In genomic region chr16:77239176-77239790, GRCm38 (mm10) we compare ENCODE assay signal across 12 mouse cellular contexts.
A peak's percentile ranks its signal among the peaks of the same experiment; 100 is the strongest.
DNase-seq lines count a peak whose midpoint lies in the region; ATAC-seq and TF ChIP-seq lines count a peak whose summit lies in the region.
"Had no signal": no experiment of that assay in that cellular context is flagged by ENCODE, and none has a peak within 500 bp of the region (broad histone marks: within the 10 kb centered on the region; RNA-seq: fewer than 3 reads in every experiment).

No protein-coding gene starts in this region.

- no peaks in the 10 kb centered on the region for H3K9me3 ChIP-seq in embryonic facial prominence, embryonic 13.5 days
- H3K9me3 ChIP-seq in hindbrain, embryonic 10.5 days = no peaks in the 10 kb centered on the region
- no peaks in the 10 kb centered on the region for H3K9me3 ChIP-seq in neural tube, embryonic 12.5 days

- 67% methylated on average over 9 of the region's 9 CpGs for WGBS in embryonic facial prominence, embryonic 13.5 days
- WGBS in hindbrain, embryonic 10.5 days = 85% methylated on average over 9 of the region's 9 CpGs
- WGBS in neural tube, embryonic 12.5 days = 41% methylated on average over 9 of the region's 9 CpGs

- TF ChIP-seq CTCF in left cerebral cortex, adult 2 months (IDR thresholded peaks at IDR 0.05) = no peak

- H3K27ac ChIP-seq in left cerebral cortex, adult 2 months = peak overlapping the region; percentile 89
- peak overlapping the region; percentile 40; the same call in 1 of the 2 replicates for H3K27ac ChIP-seq in embryonic facial prominence, embryonic 13.5 days
- peak overlapping the region; percentile 79; the same call in 1 of the 2 replicates for H3K27ac ChIP-seq in hindbrain, embryonic 10.5 days
- H3K27ac ChIP-seq in neural tube, embryonic 12.5 days = peak overlapping the region; percentile 76
- H3K27ac ChIP-seq: liver, embryonic 14.5 days had no signal

- no peaks in the 10 kb centered on the region for H3K27me3 ChIP-seq in embryonic facial prominence, embryonic 13.5 days
- H3K27me3 ChIP-seq in hindbrain, embryonic 10.5 days (ENCODE audit: insufficient read depth, poor library complexity, severe bottlenecking) = no peaks in the 10 kb centered on the region
- H3K27me3 ChIP-seq in neural tube, embryonic 12.5 days (replicated peaks) = no peaks in the 10 kb centered on the region

- no peak for ATAC-seq in embryonic facial prominence, embryonic 13.5 days (ENCODE audit: insufficient number of reproducible peaks, insufficient read depth, low FRiP score, low TSS enrichment, low read depth)
- no peak for ATAC-seq in neural tube, embryonic 12.5 days (ENCODE audit: low FRiP score, low read depth)
- ATAC-seq: inflammation-experienced regulatory T-cells, adult 6 months had no signal

- H3K4me1 ChIP-seq in embryonic facial prominence, embryonic 13.5 days = peaks cover 34% of the 10 kb centered on the region
- peaks cover 33% of the 10 kb centered on the region for H3K4me1 ChIP-seq in hindbrain, embryonic 10.5 days (replicated peaks)
- peaks cover 19% of the 10 kb centered on the region for H3K4me1 ChIP-seq in neural tube, embryonic 12.5 days

- H3K36me3 ChIP-seq in embryonic facial prominence, embryonic 13.5 days = no peaks in the 10 kb centered on the region
- H3K36me3 ChIP-seq in hindbrain, embryonic 10.5 days = no peaks in the 10 kb centered on the region
- H3K36me3 ChIP-seq in neural tube, embryonic 12.5 days = no peaks in the 10 kb centered on the region

- H3K4me3 ChIP-seq in left cerebral cortex, adult 2 months = peak overlapping the region; percentile 50
- H3K4me3 ChIP-seq in embryonic facial prominence, embryonic 13.5 days = no peak overlapping the region
- no peak overlapping the region for H3K4me3 ChIP-seq in hindbrain, embryonic 10.5 days
- peak overlapping the region; percentile 24 for H3K4me3 ChIP-seq in neural tube, embryonic 12.5 days

- H3K4me2 ChIP-seq in embryonic facial prominence, embryonic 13.5 days = peak overlapping the region; percentile 57
- peak overlapping the region; percentile 52 for H3K4me2 ChIP-seq in neural tube, embryonic 12.5 days (replicated peaks)

- no peak for DNase-seq in left cerebral cortex, adult 2 months (ENCODE audit: extremely low spot score in 1 of 2, low spot score in 2 of 2)
- DNase-seq in left cerebral cortex, postnatal 4 days = no peak
- DNase-seq in hindbrain, embryonic 10.5 days (ENCODE audit: low spot score) = no peak
- DNase-seq in lung, postnatal 25 days (ENCODE audit: low spot score) = no peak
- DNase-seq in thymus, postnatal 4 days = no peak
- no peak for DNase-seq in urinary bladder, postnatal 25 days (ENCODE audit: low spot score)
- DNase-seq: heart, adult 18-20 months; spleen, adult 18-20 months had no signal

- intact Hi-C loops in left cerebral cortex, adult 2 months (cut with DNase I) = loop anchor here (5.0 kb wide), 5 partner anchors 87 to 918 kb away; no protein-coding TSS in a partner anchor
- intact Hi-C loops in left cerebral cortex, postnatal 4 days (cut with DNase I) = loop anchor here (5.0 to 10.0 kb wide), 6 partner anchors 107 to 913 kb away; no protein-coding TSS in a partner anchor

- H3K9ac ChIP-seq in embryonic facial prominence, embryonic 13.5 days = no peak overlapping the region
- H3K9ac ChIP-seq in neural tube, embryonic 12.5 days = peak overlapping the region; percentile 39; the same call in 1 of the 2 replicates
- H3K9ac ChIP-seq: liver, embryonic 14.5 days had no signal

Comparison
In these comparisons a context has a peak if more than half of its experiments do, and no peak if none do; other contexts are left out.
1. H3K4me3 ChIP-seq: peak in left cerebral cortex, adult 2 months (single experiment) and neural tube, embryonic 12.5 days (single experiment); none in embryonic facial prominence, embryonic 13.5 days (single experiment) and hindbrain, embryonic 10.5 days (single experiment).
2. Peak in every context shown above with its lines, with median percentiles within 50 percentile points of each other: H3K27ac ChIP-seq.